Mouse (Mus musculus): ENCODE measurements at regions not wholly inside any gene's neighbourhood (a gene's known extent, or its start where the extent isn't known, plus 50 kb on each side); places are given as distances from the start of the nearest gene placed in this dataset.

GRCm38 (mm10) chr2:80717979-80718378, 100.9 kb downstream of the Nup35 start:
- Histone ChIP-seq H3K4me2 (ENCODE audit: low read depth, low read length, poor library complexity, severe bottlenecking) (no peak overlapping the region), H3K4me3 (ENCODE audit: low read depth, low read length) (no peak overlapping the region), H3K9ac (replicated peaks; ENCODE audit: low read length, poor library complexity, severe bottlenecking) (no peak overlapping the region), H3K9me3 (ENCODE audit: low read length) (no peaks in the 10 kb centered on the region), H3K27me3 (ENCODE audit: insufficient read depth, low read length) (no peaks in the 10 kb centered on the region), H3K27ac (ENCODE audit: low read depth, low read length) (no peak overlapping the region), H3K36me3 (ENCODE audit: insufficient read depth, low read length) (no peaks in the 10 kb centered on the region), H3K4me1 (ENCODE audit: insufficient read depth, low read length) (no peaks in the 10 kb centered on the region)
- DNase-seq (ENCODE audit: low spot score): no peak
- ATAC-seq (ENCODE audit: low FRiP score): no peak
- no peak for TF ChIP-seq CTCF (IDR thresholded peaks at IDR 0.05)
- 65% methylated on average over 2 of the region's 2 CpGs for WGBS

GRCm38 (mm10) chr2:80724085-80724484, 107.0 kb downstream of the Nup35 start:
- no peak overlapping the region for H3K4me2 ChIP-seq (ENCODE audit: low read depth, low read length, poor library complexity, severe bottlenecking)
- WGBS: 55% methylated on average over 5 of the region's 5 CpGs
- no peaks in the 10 kb centered on the region for H3K36me3 ChIP-seq (ENCODE audit: insufficient read depth, low read length)
- no peaks in the 10 kb centered on the region for H3K4me1 ChIP-seq (ENCODE audit: insufficient read depth, low read length)
- DNase-seq (ENCODE audit: low spot score): peak; percentile 17
- no peaks in the 10 kb centered on the region for H3K9me3 ChIP-seq (ENCODE audit: low read length)
- no peak for TF ChIP-seq CTCF (IDR thresholded peaks at IDR 0.05)
- H3K27me3 ChIP-seq (ENCODE audit: insufficient read depth, low read length): no peaks in the 10 kb centered on the region
- ATAC-seq (ENCODE audit: low FRiP score): no peak
- no peak overlapping the region for H3K9ac ChIP-seq (replicated peaks; ENCODE audit: low read length, poor library complexity, severe bottlenecking)
- H3K4me3 ChIP-seq (ENCODE audit: low read depth, low read length): no peak overlapping the region
- H3K27ac ChIP-seq (ENCODE audit: low read depth, low read length): no peak overlapping the region

GRCm38 (mm10) chr2:80731324-80731723, 114.3 kb downstream of the Nup35 start:
- no peak overlapping the region for H3K27ac ChIP-seq (ENCODE audit: low read depth, low read length)
- ATAC-seq (ENCODE audit: low FRiP score): peak; percentile 16; the same call in 1 of the 2 replicates

GRCm38 (mm10) chr2:80746737-80747136, 129.7 kb downstream of the Nup35 start:
- WGBS: 69% methylated on average over 6 of the region's 6 CpGs
- Histone ChIP-seq H3K4me3 (ENCODE audit: low read depth, low read length) (no peak overlapping the region), H3K9me3 (ENCODE audit: low read length) (no peaks in the 10 kb centered on the region), H3K4me2 (ENCODE audit: low read depth, low read length, poor library complexity, severe bottlenecking) (no peak overlapping the region), H3K4me1 (ENCODE audit: insufficient read depth, low read length) (no peaks in the 10 kb centered on the region), H3K36me3 (ENCODE audit: insufficient read depth, low read length) (no peaks in the 10 kb centered on the region), H3K9ac (replicated peaks; ENCODE audit: low read length, poor library complexity, severe bottlenecking) (no peak overlapping the region), H3K27me3 (ENCODE audit: insufficient read depth, low read length) (no peaks in the 10 kb centered on the region), H3K27ac (ENCODE audit: low read depth, low read length) (no peak overlapping the region)
- TF ChIP-seq CTCF (IDR thresholded peaks at IDR 0.05): no peak
- no peak for ATAC-seq (ENCODE audit: low FRiP score)
- DNase-seq (ENCODE audit: low spot score): no peak

More at GRCm38 (mm10) chr2:80731324-80731723, 114.3 kb downstream of the Nup35 start:
- peak; percentile 58 for DNase-seq (ENCODE audit: low spot score)
- H3K4me3 ChIP-seq (ENCODE audit: low read depth, low read length): no peak overlapping the region
- no peaks in the 10 kb centered on the region for H3K4me1 ChIP-seq (ENCODE audit: insufficient read depth, low read length)
- TF ChIP-seq CTCF (IDR thresholded peaks at IDR 0.05): no peak
- H3K9me3 ChIP-seq (ENCODE audit: low read length): no peaks in the 10 kb centered on the region
- no peak overlapping the region for H3K9ac ChIP-seq (replicated peaks; ENCODE audit: low read length, poor library complexity, severe bottlenecking)
- no peaks in the 10 kb centered on the region for H3K36me3 ChIP-seq (ENCODE audit: insufficient read depth, low read length)
- H3K4me2 ChIP-seq (ENCODE audit: low read depth, low read length, poor library complexity, severe bottlenecking): no peak overlapping the region
- 71% methylated on average over 3 of the region's 3 CpGs for WGBS
- no peaks in the 10 kb centered on the region for H3K27me3 ChIP-seq (ENCODE audit: insufficient read depth, low read length)

GRCm38 (mm10) chr2:80762013-80762612, 145.1 kb downstream of the Nup35 start:
- peak; percentile 87 for DNase-seq (ENCODE audit: low spot score)
- 34% methylated on average over 3 of the region's 3 CpGs for WGBS
- Histone ChIP-seq H3K27ac (ENCODE audit: low read depth, low read length) (no peak overlapping the region), H3K9ac (replicated peaks; ENCODE audit: low read length, poor library complexity, severe bottlenecking) (no peak overlapping the region), H3K36me3 (ENCODE audit: insufficient read depth, low read length) (no peaks in the 10 kb centered on the region), H3K4me1 (ENCODE audit: insufficient read depth, low read length) (no peaks in the 10 kb centered on the region), H3K4me3 (ENCODE audit: low read depth, low read length) (no peak overlapping the region), H3K4me2 (ENCODE audit: low read depth, low read length, poor library complexity, severe bottlenecking) (no peak overlapping the region), H3K9me3 (ENCODE audit: low read length) (no peaks in the 10 kb centered on the region), H3K27me3 (ENCODE audit: insufficient read depth, low read length) (no peaks in the 10 kb centered on the region)
- peak; percentile 80 for TF ChIP-seq CTCF (IDR thresholded peaks at IDR 0.05)
- 0 out of 2 replicates have a peak, but pooled peaks have one; percentile 38 for ATAC-seq (ENCODE audit: low FRiP score)

- TF ChIP-seq CTCF (IDR thresholded peaks at IDR 0.05): no peak
- Histone ChIP-seq H3K9ac (replicated peaks; ENCODE audit: low read length, poor library complexity, severe bottlenecking) (no peak overlapping the region), H3K4me3 (ENCODE audit: low read depth, low read length) (no peak overlapping the region), H3K27ac (ENCODE audit: low read depth, low read length) (no peak overlapping the region), H3K27me3 (ENCODE audit: insufficient read depth, low read length) (no peaks in the 10 kb centered on the region), H3K36me3 (ENCODE audit: insufficient read depth, low read length) (no peaks in the 10 kb centered on the region), H3K4me1 (ENCODE audit: insufficient read depth, low read length) (no peaks in the 10 kb centered on the region), H3K9me3 (ENCODE audit: low read length) (no peaks in the 10 kb centered on the region), H3K4me2 (ENCODE audit: low read depth, low read length, poor library complexity, severe bottlenecking) (no peak overlapping the region)
- peak; percentile 17 for DNase-seq (ENCODE audit: low spot score)
- no peak for ATAC-seq (ENCODE audit: low FRiP score)
- WGBS: 68% methylated on average over 5 of the region's 5 CpGs
Observed at GRCm38 (mm10) chr2:80771176-80771575, 154.1 kb downstream of the Nup35 start.

Data from midbrain, postnatal 0 days (tissue).